Mouse (Mus musculus) lung, postnatal 25 days (tissue): Measurements from ENCODE around the gene Olfr448.
A peak's percentile ranks its signal among the peaks of the same experiment; 100 is the strongest.

Experiments
- DNase-seq: peaks from one replicate; pipeline ENCODE4 v3.0.0; 2022; ENCODE audit warnings: low spot score

Olfr448 gene

GRCm38 (mm10) chr6:42890141-42890540 lies at the start of gene Olfr448:
Gene Olfr448, plus strand, starts transcription at chr6:42890441.
- DNase-seq: no peak

- peak; percentile 34 for DNase-seq
Observed at GRCm38 (mm10) chr6:42860222-42860819, 29.9 kb upstream of the Olfr448 start.

GRCm38 (mm10) chr6:42869695-42870094 lies 20.5 kb upstream of the Olfr448 start:
- DNase-seq: no peak

- DNase-seq: no peak
Observed at GRCm38 (mm10) chr6:42876323-42876722, 13.9 kb upstream of the Olfr448 start.

- no peak for DNase-seq
Observed at GRCm38 (mm10) chr6:42900345-42900744, 10.1 kb downstream of the Olfr448 start.

GRCm38 (mm10) chr6:42908578-42908977 lies 18.3 kb downstream of the Olfr448 start, which contains the start of gene Olfr447:
Gene Olfr447, plus strand, starts transcription at chr6:42908878.
- no peak for DNase-seq

GRCm38 (mm10) chr6:42921077-42921476 lies 30.8 kb downstream of the Olfr448 start, which contains the start of gene Olfr446:
Gene Olfr446, plus strand, starts transcription at chr6:42921377.
- DNase-seq: no peak
